Mouse (Mus musculus): ENCODE results near the gene Lrrc23.
A peak's percentile ranks its signal among the peaks of the same experiment; 100 is the strongest.
"Not testable (repeated sequence)": the region's sequence is repeated elsewhere in the genome, so short reads cannot be mapped to it uniquely, and the experiment has no call there.

Lrrc23 gene

DNA sequence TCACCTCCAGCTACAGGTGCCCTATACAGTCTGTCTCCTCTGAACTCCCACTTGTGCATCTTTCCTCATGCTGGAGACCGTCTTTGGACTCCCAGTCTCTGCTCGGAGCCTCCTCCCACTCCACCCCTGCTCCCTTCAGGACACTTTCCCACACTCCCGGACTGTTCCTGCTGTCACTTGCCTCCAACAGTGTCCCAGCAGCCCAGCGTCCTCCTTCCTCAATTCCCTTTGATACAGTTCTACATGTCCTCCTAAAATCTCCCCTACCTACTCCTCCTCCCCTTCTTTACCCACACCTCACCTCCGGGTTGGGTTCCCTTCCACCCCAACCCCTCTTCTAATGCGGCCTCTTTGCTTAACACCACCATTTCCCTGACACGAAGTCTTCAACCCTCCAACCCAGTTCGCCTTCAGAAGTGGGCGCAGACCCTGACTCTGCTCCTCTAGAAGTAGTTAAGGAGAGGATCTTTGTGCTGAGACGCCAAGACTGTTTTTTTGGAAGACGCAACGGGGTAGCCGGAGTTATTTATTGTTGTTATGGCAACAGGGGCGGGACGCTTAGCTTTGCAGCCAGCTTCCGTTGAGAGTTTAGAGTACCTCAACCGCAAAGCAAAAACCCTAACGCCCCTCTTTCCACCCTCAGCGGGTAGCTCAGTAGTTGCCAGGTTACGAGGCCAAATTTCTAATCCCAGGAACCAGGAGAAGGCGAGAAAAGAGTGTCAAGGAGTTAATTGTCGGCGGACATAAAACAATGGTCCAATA, at the start of gene Lrrc23:
TSS of gene Lrrc23 (minus strand) at position 506 of the 762 bp plus-strand sequence.
- DNase-seq (ENCODE audit: low read depth, low spot score): peak; percentile 73

DNA sequence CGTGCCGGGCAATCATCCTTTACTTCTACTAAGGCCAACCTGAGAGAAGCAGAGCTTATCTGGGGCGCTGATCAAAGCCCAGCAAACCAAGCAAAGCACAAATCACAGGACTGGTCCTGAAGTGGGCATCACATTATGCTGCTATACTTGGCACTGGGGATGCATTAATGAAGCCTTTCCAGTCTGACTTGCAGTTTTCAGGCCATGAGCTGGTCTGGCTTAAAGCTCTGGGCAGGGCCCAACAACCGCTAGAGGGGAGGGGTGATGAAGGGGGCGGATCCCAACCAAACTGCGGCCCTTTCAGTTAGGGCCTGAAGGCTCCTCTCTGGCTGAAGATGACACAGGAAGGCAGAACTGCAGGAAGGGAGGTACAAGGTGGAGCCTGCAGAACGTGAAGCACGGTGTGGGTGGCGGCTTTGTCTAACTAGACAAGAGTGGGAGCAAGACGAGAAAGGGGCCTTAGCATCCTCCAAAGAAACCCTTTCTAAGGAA, 48.6 kb upstream of the Lrrc23 start:
- DNase-seq (ENCODE audit: low read depth, low spot score): no peak

DNA sequence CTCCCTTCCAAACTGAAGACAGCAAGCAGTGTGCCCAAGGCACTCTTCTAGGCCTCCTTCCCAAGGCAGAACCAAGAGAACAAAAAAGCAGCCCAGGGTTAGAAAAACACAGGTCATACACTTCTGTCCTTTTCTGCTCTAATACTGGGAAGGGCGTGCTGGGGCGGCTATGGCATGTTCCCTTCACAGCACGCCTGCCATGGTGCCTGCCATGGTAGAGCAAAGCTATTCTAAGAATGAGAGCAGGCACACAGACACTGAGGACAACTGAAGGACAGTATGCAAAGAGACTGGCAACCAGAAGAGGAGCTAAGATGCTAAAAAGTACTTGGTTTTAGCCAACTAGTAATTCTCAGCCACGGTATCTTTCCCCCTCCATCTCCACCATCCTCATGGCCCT, 42.5 kb upstream of the Lrrc23 start:
- no peak for DNase-seq (ENCODE audit: low read depth, low spot score)

DNA sequence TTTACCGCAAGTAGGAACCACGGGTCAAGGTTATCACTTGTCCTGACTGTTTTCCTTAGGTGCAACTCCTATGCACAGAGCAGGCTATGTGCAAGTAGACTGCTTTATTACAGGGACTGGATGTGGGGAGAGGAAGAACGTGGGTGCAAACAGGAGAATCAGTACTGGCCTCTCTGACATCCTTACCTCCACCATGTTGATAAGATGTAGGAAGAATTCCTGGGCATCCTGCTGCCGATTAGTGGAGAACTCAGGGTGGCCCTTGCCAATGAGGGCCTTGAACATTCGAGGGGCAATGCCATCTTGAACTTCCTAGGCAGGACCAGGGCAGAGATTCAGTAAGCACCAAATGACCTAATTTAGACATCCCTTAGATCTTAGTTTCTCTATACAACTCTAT, 41.4 kb upstream of the Lrrc23 start:
- DNase-seq (ENCODE audit: low read depth, low spot score): no peak

DNA sequence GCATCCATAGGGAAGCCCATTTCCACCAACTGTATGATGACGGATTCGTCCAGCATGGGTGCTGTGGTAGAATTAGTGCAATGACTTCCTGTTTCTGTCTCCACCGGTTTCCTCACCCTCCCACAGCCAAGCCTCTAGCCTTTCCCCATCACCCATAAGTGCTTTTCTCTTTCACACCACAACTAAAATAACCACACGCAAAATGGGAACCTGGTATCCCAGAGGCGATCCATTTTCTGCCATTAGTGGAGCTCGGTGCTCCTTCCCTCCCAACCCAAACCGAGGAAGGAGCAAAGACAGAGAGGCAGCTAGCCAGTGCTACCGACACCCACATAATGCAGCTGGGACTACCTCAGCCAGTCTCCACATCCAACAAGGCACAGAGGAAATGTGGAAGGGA, 38.4 kb upstream of the Lrrc23 start:
- DNase-seq (ENCODE audit: low read depth, low spot score): no peak

DNA sequence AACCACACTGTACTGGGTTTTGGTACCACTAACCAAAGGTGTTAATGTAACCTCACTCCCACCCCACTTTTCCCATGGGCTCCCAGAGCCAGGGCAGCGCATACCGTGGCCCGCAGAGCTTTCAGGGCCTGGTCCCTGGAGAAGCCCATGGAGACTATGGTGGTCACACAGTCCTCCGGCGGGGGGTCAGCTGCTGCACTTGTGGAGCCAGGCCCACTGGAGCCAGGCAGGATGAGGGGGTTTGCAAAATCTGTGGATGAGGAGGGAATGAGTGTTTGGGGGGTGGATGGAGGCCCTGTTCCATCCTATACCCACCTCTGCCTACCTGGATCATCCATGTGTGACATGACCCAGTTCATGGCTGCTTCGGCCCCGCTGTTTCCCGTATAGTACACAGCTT, 38.0 kb upstream of the Lrrc23 start:
- DNase-seq (ENCODE audit: low read depth, low spot score): no peak

DNA sequence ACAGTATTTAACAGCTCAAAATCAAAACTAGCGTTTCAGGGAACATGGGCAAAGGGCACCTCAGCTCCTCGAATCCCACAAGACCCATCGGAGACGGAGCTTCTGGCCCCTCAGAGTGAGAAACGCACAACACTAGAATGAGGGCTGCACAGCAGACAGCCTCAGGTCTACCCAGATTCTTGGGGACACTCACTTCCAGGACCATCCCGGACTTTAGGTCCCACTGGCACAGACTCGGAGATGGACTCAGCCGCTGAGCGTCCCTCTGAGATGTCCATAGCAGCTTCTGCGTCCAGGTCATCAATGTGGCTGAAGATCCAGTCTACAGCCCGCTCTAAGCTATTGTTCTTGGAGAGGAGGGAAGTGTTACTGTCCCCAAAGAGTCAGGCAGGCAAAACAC, 37.6 kb upstream of the Lrrc23 start:
- no peak for DNase-seq (ENCODE audit: low read depth, low spot score)

DNA sequence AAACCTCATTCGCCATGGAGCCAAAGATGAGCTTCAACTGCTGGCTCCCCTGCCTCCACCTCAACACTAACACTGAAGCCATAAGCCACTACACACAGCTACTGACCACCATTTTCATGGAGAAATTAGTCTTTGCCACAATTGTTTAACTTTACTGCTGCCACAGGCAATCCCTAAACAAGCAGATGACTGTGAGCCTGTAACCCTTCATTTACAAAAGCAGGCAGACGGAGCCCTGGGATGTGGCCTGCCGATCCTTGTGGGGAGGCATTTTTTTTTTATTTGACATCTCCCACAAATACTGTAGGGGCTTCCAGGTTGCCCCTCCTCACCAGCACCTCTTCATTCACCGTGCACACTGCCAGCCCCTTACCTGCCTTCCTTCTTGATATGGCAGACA, 37.1 kb upstream of the Lrrc23 start:
- DNase-seq (ENCODE audit: low read depth, low spot score): no peak

DNA sequence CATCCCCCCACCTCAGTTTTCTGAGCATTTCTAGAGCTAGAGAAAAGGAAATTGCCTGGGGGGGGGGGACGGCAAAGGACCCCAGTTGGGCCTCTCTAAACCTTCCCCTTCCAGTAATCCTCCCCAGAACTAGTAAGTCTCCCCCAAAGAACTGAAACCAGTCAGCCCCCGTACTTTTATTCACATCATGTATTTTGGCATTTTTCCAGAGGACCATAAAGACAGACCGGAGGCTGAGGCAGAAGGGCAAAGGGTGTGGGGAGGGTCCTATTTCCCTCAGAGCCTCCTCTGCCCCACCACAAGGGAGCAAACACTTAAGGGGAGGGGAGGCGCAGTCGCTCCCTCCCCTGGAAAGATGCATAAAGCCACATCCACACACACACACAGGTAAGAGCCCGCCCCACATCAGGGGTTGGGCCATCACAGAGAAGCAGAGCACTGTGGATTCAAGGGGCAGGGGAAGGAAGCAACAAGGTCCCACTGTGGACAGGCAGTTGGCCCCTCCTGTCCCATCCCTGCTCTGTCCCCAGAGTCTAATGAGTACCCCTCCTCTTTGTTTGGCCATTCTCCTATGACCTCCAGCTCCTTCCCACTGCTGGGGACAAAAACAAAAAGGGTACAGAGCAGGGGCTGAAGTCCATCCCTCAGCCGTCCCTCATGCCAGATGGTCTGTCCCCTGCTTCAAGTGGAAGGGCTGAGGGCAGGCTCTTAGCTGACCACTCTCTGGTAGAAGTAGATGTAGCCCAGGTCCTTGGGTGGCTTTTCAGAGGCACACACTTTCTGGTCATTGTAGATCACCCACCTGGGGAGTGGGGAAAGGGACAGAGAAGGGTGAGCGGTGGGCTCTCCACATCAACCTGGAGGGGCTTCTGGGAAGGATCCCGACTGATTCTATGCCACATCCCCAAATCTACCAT, 35.6 kb upstream of the Lrrc23 start:
- DNase-seq (ENCODE audit: low read depth, low spot score): no peak

DNA sequence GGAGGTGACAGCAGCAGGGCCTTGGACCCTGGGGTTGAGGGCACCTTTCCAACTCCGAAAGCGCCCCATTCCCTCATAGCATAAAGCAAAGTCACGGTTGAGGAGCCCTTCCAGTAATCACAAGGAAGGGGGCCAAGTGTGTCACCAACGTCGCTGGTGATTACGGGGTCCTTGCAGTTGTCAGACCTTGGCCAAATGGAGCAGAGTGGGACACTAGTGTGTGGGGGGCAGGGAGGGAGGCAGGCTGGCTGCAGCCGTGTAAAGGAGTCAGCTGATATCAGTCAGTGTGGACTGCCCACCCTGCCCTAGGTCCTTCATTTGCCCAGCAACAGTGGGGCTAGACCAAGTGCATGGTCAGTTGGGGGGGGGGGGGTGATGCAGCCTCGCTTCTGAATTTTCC, 34.9 kb upstream of the Lrrc23 start:
- DNase-seq (ENCODE audit: low read depth, low spot score): no peak

DNA sequence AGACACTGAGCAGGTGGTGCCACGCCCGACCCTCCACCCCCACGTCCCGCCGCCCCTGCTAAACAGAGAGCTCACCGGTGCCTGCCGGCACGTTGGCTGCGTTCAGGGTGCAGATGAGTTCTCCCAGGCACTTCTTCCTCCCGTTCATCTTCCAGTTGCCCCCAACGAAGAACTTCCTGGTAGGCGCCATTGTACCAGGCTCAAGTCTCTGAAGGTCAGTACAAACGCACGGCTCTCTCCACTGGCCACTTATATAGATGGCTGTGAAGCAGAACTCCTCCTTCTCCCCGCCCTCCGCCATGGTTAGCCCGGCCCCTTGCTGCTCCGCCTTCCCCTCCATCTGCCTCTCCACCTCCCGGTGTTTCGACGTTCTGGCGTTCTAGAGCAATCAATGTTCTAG, 34.4 kb upstream of the Lrrc23 start, which contains the start of gene Tpi1:
TSS of gene Tpi1 (minus strand) at position 364 of the 400 bp plus-strand sequence.
- DNase-seq (ENCODE audit: low read depth, low spot score): peak; percentile 89

DNA sequence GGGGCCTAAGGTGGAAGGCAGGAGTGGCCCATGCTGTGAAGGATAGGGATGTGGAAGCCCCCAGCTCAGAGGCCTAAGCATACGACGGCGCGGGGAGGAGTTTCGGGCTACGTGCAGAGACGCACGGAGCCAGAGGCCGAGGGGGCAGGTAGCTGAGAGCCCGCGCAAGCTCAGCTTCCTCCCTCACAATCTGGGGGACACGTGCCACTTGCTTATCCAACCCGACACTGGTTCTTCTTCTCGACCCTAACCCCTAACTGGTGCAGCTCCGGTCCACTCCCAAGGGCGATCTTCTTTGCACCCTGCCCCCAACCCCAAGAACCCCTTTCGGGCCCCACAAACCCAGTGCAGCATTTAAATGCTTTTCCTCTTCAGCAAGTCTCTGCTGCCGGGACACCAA, 34.0 kb upstream of the Lrrc23 start:
- peak; percentile 75 for DNase-seq (ENCODE audit: low read depth, low spot score)

DNA sequence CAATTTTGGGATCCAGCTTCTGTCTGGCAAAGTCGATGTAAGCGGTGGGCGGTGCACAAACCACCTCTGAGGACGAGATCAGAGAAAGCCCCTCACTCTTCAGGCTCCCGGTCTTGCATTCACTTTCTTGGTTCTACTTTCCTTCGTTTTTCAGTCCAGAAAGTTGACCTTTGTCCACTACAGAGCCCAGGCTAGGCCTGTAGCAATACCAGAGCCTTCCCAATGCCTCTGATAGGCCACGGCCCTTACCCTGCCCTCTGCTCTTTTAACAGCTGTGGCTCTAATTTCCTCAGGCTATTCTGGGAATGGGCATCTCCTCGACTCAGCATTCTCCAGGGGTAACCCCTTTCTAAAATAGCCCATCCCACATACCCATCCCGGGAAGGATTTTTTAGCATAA, 33.3 kb upstream of the Lrrc23 start:
- DNase-seq (ENCODE audit: low read depth, low spot score): no peak

DNA sequence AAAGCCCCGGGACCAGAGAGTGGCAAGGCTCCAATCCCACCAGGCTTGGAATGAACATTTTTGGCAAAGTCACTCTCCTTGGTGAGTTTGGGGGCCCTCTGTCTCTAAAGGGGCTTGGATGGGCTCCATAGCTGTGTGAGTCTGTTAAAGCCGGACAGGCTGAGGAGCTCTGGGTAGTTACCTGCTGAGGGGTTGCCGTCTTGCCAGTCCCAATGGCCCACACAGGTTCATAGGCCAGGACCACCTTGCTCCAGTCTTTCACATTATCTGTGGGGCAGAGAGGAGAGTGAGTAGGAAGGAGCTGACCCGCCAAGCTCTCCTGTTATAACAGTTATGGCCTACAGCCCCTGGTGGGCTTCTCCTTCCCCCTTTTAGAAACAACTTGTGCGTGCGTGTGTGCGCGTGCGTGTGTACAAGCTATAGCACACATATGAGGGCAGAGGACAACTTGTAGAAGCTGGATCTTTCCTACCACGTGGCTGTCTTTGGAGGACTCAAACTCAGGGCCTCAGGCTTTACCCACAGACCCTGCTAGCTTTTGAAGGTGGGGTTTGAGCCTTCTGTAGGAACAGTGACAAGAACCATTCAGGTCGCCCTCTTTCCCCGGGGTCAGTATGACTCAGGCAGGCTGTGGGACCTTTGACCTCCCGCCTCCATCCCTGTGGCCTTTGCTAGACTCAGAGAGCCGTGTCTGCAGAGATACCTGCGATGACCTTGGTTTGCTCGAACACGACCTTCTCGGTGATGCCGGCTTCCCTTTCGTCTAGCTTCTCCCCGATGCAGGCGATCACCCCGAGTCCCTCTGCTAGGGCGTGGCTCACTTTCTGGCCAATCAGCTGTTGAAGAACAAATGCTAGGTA, 32.4 kb upstream of the Lrrc23 start:
- no peak for DNase-seq (ENCODE audit: low read depth, low spot score)

DNA sequence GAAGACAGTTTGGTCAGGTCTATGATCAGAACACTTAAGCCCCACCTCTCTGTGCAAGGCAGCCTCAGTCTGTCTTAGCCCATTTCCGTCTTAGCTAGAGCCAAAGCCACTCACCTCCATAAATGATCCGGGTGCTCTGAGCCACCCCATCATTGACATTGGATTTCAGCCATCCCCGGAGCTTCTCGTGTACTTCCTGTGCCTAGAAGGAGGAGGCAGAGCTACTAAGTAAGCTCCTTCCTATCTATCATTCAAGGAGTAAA, 31.8 kb upstream of the Lrrc23 start:
- DNase-seq (ENCODE audit: low read depth, low spot score): no peak

DNA sequence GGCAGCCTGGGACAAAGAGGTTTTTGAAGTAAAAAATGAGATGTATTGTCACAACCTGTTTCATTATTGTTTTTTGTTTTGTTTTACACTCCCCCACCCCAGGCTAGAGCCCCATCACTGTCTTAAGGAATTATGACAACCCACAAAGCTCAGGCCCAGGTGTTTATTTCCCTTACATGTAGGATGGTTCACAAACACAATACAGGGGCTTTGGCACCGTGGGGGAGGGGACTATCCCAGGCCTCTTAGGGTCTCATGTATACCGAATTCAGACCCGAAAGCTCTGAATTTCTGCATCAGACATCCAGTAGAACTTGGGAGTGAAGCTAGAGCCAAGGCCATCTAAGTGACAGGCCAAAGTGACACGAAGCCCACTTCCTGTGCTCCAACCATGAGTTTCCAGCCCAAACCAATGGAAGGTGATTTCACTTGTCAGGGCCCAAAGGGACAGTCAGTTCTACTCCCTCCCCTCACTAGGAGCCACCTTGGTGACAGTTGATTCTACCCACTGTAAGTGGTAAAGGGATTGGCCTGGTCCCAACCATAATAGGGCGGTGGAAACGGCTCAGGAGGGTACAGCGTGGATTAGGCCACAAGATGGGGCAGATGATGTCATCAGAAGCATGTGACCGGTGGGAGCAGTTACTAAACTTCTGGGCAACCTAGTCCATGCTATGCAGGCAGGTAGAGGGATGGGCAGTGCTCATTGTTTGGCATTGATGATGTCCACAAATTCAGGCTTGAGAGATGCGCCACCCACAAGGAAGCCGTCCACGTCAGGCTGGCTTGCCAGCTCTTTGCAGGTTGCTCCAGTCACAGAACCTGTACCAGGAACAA, 31.3 kb upstream of the Lrrc23 start:
- DNase-seq (ENCODE audit: low read depth, low spot score): not testable (repeated sequence)

DNA sequence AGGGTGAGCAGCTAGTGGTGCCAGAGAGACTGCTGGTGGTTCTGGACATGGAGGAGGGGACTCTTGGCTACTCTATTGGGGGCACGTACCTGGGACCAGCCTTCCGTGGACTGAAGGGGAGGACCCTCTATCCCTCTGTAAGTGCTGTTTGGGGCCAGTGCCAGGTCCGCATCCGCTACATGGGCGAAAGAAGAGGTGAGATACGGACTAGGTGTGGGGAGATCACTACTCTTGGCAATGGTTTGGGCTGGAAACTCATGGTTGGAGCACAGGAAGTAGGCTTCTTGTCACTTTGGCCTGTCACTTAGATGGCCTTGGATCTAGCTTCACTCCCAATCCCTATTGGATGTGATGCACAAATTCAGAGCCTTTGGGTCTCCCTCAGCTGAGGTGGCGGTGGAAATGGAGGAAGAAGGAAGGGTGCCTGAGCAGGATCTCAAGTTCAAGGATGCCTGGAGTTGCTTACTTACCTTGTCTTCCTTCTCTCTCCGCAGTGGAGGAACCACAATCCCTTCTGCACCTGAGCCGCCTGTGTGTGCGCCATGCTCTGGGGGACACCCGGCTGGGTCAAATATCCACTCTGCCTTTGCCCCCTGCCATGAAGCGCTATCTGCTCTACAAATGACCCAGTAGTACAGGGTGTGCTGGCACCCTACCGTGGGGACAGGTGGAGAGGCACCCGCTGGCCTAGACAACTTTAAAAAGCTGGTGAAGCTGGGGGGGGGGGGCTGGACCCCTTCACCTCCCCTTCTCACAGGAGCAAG, 30.4 kb upstream of the Lrrc23 start:
- DNase-seq (ENCODE audit: low read depth, low spot score): no peak

DNA sequence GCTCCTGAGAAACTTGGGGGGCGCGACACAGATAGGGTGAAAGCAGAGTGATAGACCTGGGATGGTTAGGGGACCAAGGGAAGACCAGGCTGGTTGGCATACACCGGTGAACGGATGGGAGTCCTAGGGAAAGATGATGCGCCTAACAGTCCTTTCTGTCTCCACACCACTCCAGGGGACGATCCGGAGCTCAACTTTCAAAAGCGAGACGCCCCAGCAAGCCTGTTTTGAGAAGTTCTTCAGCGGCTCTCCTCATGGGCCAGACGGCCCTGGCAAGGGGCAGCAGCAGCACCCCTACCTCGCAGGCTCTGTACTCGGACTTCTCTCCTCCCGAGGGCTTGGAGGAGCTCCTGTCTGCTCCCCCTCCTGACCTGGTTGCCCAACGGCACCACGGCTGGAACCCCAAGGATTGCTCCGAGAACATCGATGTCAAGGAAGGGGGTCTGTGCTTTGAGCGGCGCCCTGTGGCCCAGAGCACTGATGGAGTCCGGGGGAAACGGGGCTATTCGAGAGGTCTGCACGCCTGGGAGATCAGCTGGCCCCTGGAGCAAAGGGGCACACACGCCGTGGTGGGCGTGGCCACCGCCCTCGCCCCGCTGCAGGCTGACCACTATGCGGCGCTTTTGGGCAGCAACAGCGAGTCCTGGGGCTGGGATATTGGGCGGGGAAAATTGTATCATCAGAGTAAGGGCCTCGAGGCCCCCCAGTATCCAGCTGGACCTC, 29.7 kb upstream of the Lrrc23 start:
- DNase-seq (ENCODE audit: low read depth, low spot score): peak; percentile 86

DNA sequence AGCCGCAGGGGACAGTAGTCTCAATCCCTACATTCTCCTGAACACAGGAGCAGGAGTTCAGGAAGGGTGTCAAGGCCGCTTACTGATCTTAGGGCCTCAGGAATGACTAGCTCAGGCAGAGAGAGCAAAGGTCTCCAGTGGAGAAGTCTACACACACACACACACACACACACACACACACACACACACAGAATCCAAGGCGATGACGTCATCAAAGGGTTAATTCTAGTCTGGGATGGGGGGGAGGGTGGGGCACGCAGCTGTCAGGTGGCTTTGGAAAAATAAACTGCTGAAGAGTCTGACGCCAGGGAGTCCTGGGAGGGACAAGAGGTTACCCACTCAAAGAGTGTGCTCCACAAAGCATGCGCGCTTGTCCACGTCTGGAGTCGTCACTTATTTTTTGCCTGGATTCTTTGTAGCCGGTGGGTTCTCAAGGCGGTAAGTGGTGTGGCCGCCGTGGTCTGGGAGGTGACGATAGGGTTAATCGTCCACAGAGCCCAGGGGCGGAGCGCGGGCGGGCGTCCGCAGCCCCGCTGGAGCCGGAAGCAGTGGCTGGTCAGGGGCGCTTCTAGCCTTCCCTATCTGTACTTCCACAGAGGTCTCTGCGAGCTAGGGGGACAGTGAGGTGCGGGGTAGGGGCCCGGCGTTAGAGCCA, 29.0 kb upstream of the Lrrc23 start, which contains the start of gene Spsb2:
TSS of gene Spsb2 (plus strand) at position 304 of the 655 bp plus-strand sequence.
- DNase-seq (ENCODE audit: low read depth, low spot score): peak; percentile 77
